Mouse (Mus musculus): Measurements from ENCODE around the gene Prame.
"Not testable (repeated sequence)": the region's sequence is repeated elsewhere in the genome, so short reads cannot be mapped to it uniquely, and the experiment has no call there.

GRCm38 (mm10) chrX:135574261-135574957, 53.1 kb downstream of the Prame start:
- TF ChIP-seq POLR2A (IDR thresholded peaks at IDR 0.05; ENCODE audit: low read depth, low read length); IRF4 (IDR thresholded peaks at IDR 0.05; ENCODE audit: low read depth, low read length); CTCF (conservative IDR thresholded peaks at IDR 0.05 in 1 of 2, IDR thresholded peaks at IDR 0.05 in 1 of 2; ENCODE audit: low read depth in 2 of 2, low read length in 2 of 2); MYC (IDR thresholded peaks at IDR 0.05; ENCODE audit: low read depth, low read length); CHD1 (IDR thresholded peaks at IDR 0.05; ENCODE audit: low read depth, low read length); ZC3H11A (IDR thresholded peaks at IDR 0.05; ENCODE audit: low read depth, low read length); USF1 (IDR thresholded peaks at IDR 0.05; ENCODE audit: low read depth, low read length); UBTF (IDR thresholded peaks at IDR 0.05; ENCODE audit: low read depth, low read length); MAX (IDR thresholded peaks at IDR 0.05; ENCODE audit: low read length); ETS1 (conservative IDR thresholded peaks at IDR 0.05; ENCODE audit: low read depth, low read length); JUND (conservative IDR thresholded peaks at IDR 0.05; ENCODE audit: low read depth, low read length); ELF1 (IDR thresholded peaks at IDR 0.05; ENCODE audit: low read depth, low read length); SIN3A (IDR thresholded peaks at IDR 0.05; ENCODE audit: low read length); EP300 (IDR thresholded peaks at IDR 0.05; ENCODE audit: low read length): not testable (repeated sequence)

Data from CH12.LX (cell line).